Mouse (Mus musculus): Measurements from ENCODE around the gene Zfp791. TPM values are rescaled to one million over a fixed set of nuclear protein-coding genes. Genes with fewer than 3 reads are reported as not detected.
A peak's percentile ranks its signal among the peaks of the same experiment; 100 is the strongest.
"Not testable (repeated sequence)": the region's sequence is repeated elsewhere in the genome, so short reads cannot be mapped to it uniquely, and the experiment has no call there.

The Zfp791 gene
- total RNA-seq (2014; fragmentation: Nextera tagmentation) (not detected in 2 replicates), total RNA-seq (2017) (0.12 and 0.16 TPM in 2 replicates), polyA plus RNA-seq (2012) (not detected in 2 replicates)

DNA sequence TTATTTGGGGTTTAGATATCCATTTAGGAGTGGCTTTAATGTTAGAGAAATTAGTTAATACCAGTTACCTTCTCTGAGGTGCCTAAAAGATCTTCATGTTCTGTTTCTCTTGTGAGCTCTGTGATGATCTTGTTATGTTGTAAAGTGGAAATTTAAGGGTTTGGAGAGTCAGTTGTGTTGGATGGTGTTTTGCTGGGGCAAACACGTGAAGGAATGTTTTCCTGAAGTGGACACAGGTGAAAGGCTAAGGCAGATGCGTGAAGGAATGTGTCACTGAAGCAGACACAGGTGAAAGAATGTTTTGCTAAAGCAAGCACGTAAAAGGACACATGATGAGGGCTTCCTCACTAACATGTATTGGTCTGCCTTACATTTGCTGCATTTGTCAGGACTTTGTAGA lies at the start of gene Zfp791:
TSS of gene Zfp791 (minus strand) at position 101 of the 400 bp plus-strand sequence.
- H3K4me1 ChIP-seq (ENCODE audit: insufficient read depth, low read depth, low read length): no peaks in the 10 kb centered on the region
- no peak within 1 kb of the TSS for H3K4me3 ChIP-seq (ENCODE audit: low read depth, low read length)
- TF ChIP-seq TAL1 (conservative IDR thresholded peaks at IDR 0.05; ENCODE audit: low read depth, low read length) (no peak), GATA2 (IDR thresholded peaks at IDR 0.05; ENCODE audit: borderline replicate concordance, low read depth, low read length) (no peak), GATA1 (IDR thresholded peaks at IDR 0.05; ENCODE audit: borderline replicate concordance, low read length) (no peak), POLR2AphosphoS5 (IDR thresholded peaks at IDR 0.05; ENCODE audit: insufficient replicate concordance, low read depth, low read length) (no peak)
- H3K27me3 ChIP-seq (ENCODE audit: insufficient read depth, low read length): peaks cover 12% of the 10 kb centered on the region
- H3K36me3 ChIP-seq (replicated peaks): no peaks in the 10 kb centered on the region
- H3K9me3 ChIP-seq (replicated peaks): no peaks in the 10 kb centered on the region; the same call in 1 of the 2 replicates
- no peak for DNase-seq (ENCODE audit: low spot score)
- no peak for ATAC-seq (ENCODE audit: extremely low read depth, insufficient number of reproducible peaks, low FRiP score, poor library complexity, severe bottlenecking)

DNA sequence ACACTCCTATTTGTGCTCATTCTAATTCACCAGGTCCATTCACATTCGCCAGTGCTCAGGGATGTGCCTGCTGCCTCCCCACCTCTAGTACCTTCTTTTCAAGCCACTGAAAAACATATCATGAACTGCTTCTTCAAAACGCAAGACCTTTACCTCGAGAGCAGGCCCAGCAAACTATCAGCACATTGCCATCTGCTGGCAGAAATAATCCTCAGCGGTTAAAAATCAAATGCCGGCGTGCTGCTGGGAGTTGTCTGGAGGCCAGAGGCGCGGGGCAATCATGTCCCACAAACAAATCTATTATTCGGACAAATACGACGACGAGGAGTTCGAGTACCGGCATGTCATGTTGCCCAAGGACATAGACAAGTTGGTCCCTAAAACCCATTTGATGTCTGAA lies 48.4 kb upstream of the Zfp791 start:
- Histone ChIP-seq H3K27me3 (ENCODE audit: insufficient read depth, low read length) (peaks cover 3% of the 10 kb centered on the region; the same call in 1 of the 2 replicates), H3K9me3 (replicated peaks) (no peaks in the 10 kb centered on the region), H3K4me3 (ENCODE audit: low read depth, low read length) (no peak overlapping the region), H3K4me1 (ENCODE audit: insufficient read depth, low read depth, low read length) (no peaks in the 10 kb centered on the region), H3K36me3 (replicated peaks) (no peaks in the 10 kb centered on the region)
- DNase-seq (ENCODE audit: low spot score): peak; percentile 8
- no peak for ATAC-seq (ENCODE audit: extremely low read depth, insufficient number of reproducible peaks, low FRiP score, poor library complexity, severe bottlenecking)
- TF ChIP-seq TAL1 (conservative IDR thresholded peaks at IDR 0.05; ENCODE audit: low read depth, low read length) (no peak), POLR2AphosphoS5 (IDR thresholded peaks at IDR 0.05; ENCODE audit: insufficient replicate concordance, low read depth, low read length) (no peak), GATA1 (IDR thresholded peaks at IDR 0.05; ENCODE audit: borderline replicate concordance, low read length) (no peak), CTCF (IDR thresholded peaks at IDR 0.05; ENCODE audit: low read depth, low read length) (no peak), GATA2 (IDR thresholded peaks at IDR 0.05; ENCODE audit: borderline replicate concordance, low read depth, low read length) (no peak)

DNA sequence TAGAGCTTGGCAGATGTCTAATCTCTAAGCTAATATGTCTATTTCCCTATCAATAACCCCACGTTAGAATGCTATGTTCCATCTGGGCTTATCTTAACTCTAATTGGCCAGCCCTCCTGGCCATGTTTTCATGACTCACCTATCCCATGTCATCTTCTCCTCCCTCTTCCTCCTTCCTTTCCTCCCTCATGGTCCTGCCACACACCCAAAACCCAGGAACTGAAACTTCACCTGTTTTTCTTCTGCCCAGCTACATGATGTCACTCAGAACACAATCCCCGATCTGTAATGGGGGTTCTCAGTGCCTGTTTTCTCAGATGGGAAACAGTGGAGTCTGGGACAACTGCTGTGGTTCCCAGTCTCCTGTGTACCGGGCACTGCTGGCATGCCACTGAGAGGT lies 28.7 kb upstream of the Zfp791 start, which contains the start of gene Cks1brt:
TSS of gene Cks1brt (plus strand) at position 301 of the 400 bp plus-strand sequence.
- no peak for ATAC-seq (ENCODE audit: extremely low read depth, insufficient number of reproducible peaks, low FRiP score, poor library complexity, severe bottlenecking)

DNA sequence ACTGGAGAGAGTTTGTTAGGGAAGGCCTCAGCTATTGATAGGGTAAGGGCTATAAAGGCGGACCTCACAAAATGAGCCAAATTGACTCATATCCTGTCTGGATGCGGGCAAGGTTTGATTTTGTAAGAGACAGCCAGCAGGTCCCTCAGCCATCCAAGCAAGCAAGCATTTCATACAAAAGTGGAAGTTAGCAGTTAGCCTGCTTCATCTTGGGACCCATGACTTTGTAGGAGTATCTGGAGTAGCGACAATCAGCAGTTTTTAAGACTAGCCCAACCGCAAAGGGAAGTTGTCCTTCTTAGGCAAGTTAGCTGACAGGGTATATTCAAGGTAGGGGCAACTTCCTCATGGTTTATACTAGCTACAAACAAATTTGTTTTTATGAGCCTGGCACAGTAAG lies 19.6 kb upstream of the Zfp791 start:
- Histone ChIP-seq H3K4me1 (ENCODE audit: insufficient read depth, low read depth, low read length) (no peaks in the 10 kb centered on the region), H3K9me3 (replicated peaks) (peaks cover 2% of the 10 kb centered on the region; the same call in 1 of the 2 replicates), H3K4me3 (ENCODE audit: low read depth, low read length) (no peak overlapping the region), H3K36me3 (replicated peaks) (no peaks in the 10 kb centered on the region), H3K27me3 (ENCODE audit: insufficient read depth, low read length) (0 out of 2 replicates have a peak, but pooled peaks cover 3% of the 10 kb centered on the region)
- DNase-seq (ENCODE audit: low spot score) (no peak), ATAC-seq (ENCODE audit: extremely low read depth, insufficient number of reproducible peaks, low FRiP score, poor library complexity, severe bottlenecking) (no peak)
- TF ChIP-seq CTCF (IDR thresholded peaks at IDR 0.05; ENCODE audit: low read depth, low read length): no peak
- no peak for TF ChIP-seq GATA2 (IDR thresholded peaks at IDR 0.05; ENCODE audit: borderline replicate concordance, low read depth, low read length)
- TF ChIP-seq TAL1 (conservative IDR thresholded peaks at IDR 0.05; ENCODE audit: low read depth, low read length): no peak
- TF ChIP-seq POLR2AphosphoS5 (IDR thresholded peaks at IDR 0.05; ENCODE audit: insufficient replicate concordance, low read depth, low read length): no peak
- TF ChIP-seq GATA1 (IDR thresholded peaks at IDR 0.05; ENCODE audit: borderline replicate concordance, low read length): no peak

More for the DNA sequence above, 28.7 kb upstream of the Zfp791 start, which contains the start of gene Cks1brt:
- no peak within 1 kb of the TSS for H3K4me3 ChIP-seq (ENCODE audit: low read depth, low read length)
- no peaks in the 10 kb centered on the region for H3K36me3 ChIP-seq (replicated peaks)
- H3K4me1 ChIP-seq (ENCODE audit: insufficient read depth, low read depth, low read length): no peaks in the 10 kb centered on the region
- peaks cover 33% of the 10 kb centered on the region for H3K9me3 ChIP-seq (replicated peaks)
- TF ChIP-seq TAL1 (conservative IDR thresholded peaks at IDR 0.05; ENCODE audit: low read depth, low read length) (no peak), POLR2AphosphoS5 (IDR thresholded peaks at IDR 0.05; ENCODE audit: insufficient replicate concordance, low read depth, low read length) (no peak), CTCF (IDR thresholded peaks at IDR 0.05; ENCODE audit: low read depth, low read length) (no peak), GATA1 (IDR thresholded peaks at IDR 0.05; ENCODE audit: borderline replicate concordance, low read length) (no peak), GATA2 (IDR thresholded peaks at IDR 0.05; ENCODE audit: borderline replicate concordance, low read depth, low read length) (no peak)
- no peaks in the 10 kb centered on the region for H3K27me3 ChIP-seq (ENCODE audit: insufficient read depth, low read length)
- DNase-seq (ENCODE audit: low spot score): no peak

DNA sequence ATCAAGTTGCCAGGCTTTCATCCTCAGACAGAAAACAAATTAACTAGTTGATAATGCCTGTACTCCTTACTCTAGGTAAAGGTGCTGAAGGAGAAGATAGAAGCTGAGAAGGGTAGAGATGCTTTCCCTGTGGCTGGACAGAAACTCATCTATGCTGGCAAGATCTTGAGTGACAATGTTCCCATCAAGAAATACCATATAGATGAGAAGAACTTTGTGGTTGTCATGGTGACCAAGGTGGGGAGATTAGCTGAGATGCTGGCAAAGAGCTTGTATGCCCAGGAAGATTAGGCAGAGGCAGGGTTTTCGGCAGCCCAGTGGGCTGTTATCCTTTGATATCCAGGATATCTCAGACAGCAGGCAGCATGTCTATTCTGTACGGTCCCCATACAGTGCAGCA lies 12.8 kb upstream of the Zfp791 start:
- not testable (repeated sequence) for H3K36me3 ChIP-seq (replicated peaks); DNase-seq (ENCODE audit: low spot score); H3K27me3 ChIP-seq (ENCODE audit: insufficient read depth, low read length); H3K4me3 ChIP-seq (ENCODE audit: low read depth, low read length); H3K9me3 ChIP-seq (replicated peaks); ATAC-seq (ENCODE audit: extremely low read depth, insufficient number of reproducible peaks, low FRiP score, poor library complexity, severe bottlenecking); H3K4me1 ChIP-seq (ENCODE audit: insufficient read depth, low read depth, low read length)

DNA sequence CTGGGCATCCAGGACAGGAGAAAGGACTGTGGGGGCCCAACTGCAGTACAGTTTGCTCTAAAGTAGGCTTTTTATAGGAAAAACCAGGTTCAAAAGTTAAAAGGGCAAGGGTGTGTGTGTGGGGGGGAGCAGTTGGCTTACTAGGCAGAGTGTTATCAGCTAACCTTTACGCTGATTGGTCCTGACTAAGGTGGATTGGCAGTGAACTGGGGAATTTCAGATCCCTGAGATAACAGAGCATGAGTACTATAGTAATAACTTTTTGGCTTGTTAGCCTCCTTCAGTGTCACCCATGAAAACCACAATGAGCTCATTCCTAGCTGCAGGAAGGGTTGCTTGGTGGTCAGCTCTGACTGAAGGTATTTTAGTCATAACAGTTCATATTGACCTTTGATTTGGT lies 9.4 kb upstream of the Zfp791 start:
- DNase-seq (ENCODE audit: low spot score) (peak; percentile 16), ATAC-seq (ENCODE audit: extremely low read depth, insufficient number of reproducible peaks, low FRiP score, poor library complexity, severe bottlenecking) (peak; percentile 28; the same call in 1 of the 2 replicates)
- no peaks in the 10 kb centered on the region; the same call in 1 of the 2 replicates for H3K9me3 ChIP-seq (replicated peaks)
- H3K27me3 ChIP-seq (ENCODE audit: insufficient read depth, low read length): peaks cover 3% of the 10 kb centered on the region; the same call in 1 of the 2 replicates
- H3K4me1 ChIP-seq (ENCODE audit: insufficient read depth, low read depth, low read length): peaks cover 8% of the 10 kb centered on the region
- TF ChIP-seq GATA2 (IDR thresholded peaks at IDR 0.05; ENCODE audit: borderline replicate concordance, low read depth, low read length) (no peak), GATA1 (IDR thresholded peaks at IDR 0.05; ENCODE audit: borderline replicate concordance, low read length) (no peak)
- no peaks in the 10 kb centered on the region for H3K36me3 ChIP-seq (replicated peaks)
- no peak overlapping the region for H3K4me3 ChIP-seq (ENCODE audit: low read depth, low read length)

DNA sequence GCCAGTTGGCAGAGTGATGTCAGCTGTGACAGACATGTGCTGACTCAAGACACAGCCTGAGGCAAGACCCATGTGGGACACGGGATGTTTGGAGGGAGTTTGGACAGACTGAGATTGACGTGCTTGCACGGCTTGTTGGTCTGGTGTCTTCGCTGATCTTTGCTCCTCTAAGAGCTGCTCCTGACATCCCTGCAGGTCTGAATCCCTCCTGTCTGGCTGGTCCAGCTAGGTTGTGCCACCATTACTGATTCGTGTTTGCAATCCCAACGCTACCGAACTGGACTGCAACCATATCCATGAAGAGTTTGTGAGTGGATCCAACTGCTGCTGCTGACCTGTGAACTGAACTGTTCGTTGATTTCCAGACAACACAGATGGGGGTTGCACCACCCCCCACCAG lies 796 bp upstream of the Zfp791 start:
- H3K4me1 ChIP-seq (ENCODE audit: insufficient read depth, low read depth, low read length): no peaks in the 10 kb centered on the region
- H3K36me3 ChIP-seq (replicated peaks): no peaks in the 10 kb centered on the region
- no peak overlapping the region for H3K4me3 ChIP-seq (ENCODE audit: low read depth, low read length)
- TF ChIP-seq GATA1 (IDR thresholded peaks at IDR 0.05; ENCODE audit: borderline replicate concordance, low read length): no peak
- no peak for TF ChIP-seq TAL1 (conservative IDR thresholded peaks at IDR 0.05; ENCODE audit: low read depth, low read length)
- TF ChIP-seq GATA2 (IDR thresholded peaks at IDR 0.05; ENCODE audit: borderline replicate concordance, low read depth, low read length): no peak
- no peak for TF ChIP-seq POLR2AphosphoS5 (IDR thresholded peaks at IDR 0.05; ENCODE audit: insufficient replicate concordance, low read depth, low read length)
- TF ChIP-seq CTCF (IDR thresholded peaks at IDR 0.05; ENCODE audit: low read depth, low read length): no peak
- H3K9me3 ChIP-seq (replicated peaks): no peaks in the 10 kb centered on the region; the same call in 1 of the 2 replicates
- H3K27me3 ChIP-seq (ENCODE audit: insufficient read depth, low read length): peaks cover 12% of the 10 kb centered on the region
- ATAC-seq (ENCODE audit: extremely low read depth, insufficient number of reproducible peaks, low FRiP score, poor library complexity, severe bottlenecking) (no peak), DNase-seq (ENCODE audit: low spot score) (no peak)

DNA sequence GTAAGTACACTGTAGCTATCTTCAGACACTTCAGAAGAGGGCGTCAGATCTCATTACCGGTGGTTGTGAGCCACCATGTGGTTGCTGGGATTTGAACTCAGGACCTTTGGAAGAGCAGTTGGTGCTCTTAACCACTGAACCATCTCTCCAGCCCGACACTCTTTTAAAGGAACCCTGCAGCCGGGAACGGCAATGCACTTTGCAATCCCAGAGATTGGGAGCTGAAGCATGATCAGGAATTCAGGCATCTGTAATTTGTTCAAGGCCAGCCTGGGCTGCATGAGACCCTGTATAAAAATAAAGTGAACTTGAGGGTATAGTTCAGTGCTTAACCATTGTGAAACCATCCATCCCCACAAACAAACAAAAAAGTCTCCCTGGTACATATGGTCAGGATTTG lies 2.6 kb downstream of the Zfp791 start:
- not testable (repeated sequence) for ATAC-seq (ENCODE audit: extremely low read depth, insufficient number of reproducible peaks, low FRiP score, poor library complexity, severe bottlenecking); H3K9me3 ChIP-seq (replicated peaks); H3K36me3 ChIP-seq (replicated peaks); H3K4me1 ChIP-seq (ENCODE audit: insufficient read depth, low read depth, low read length); H3K4me3 ChIP-seq (ENCODE audit: low read depth, low read length); DNase-seq (ENCODE audit: low spot score)
- H3K27me3 ChIP-seq (ENCODE audit: insufficient read depth, low read length): peaks cover 13% of the 10 kb centered on the region

Measured in G1E (cell line).